Mouse (Mus musculus): ENCODE data around the gene Dlgap3.

Gene Dlgap3

GRCm38 (mm10) chr4:127168914-127169345 is at the start of gene Dlgap3:
TSS of gene Dlgap3 (plus strand) at chr4:127169204.
- DNase-seq: peak; percentile 71 to 83

GRCm38 (mm10) chr4:127123391-127123790 is 45.6 kb upstream of the Dlgap3 start, which contains the start of gene Tmem35b:
TSS of gene Tmem35b (plus strand) at chr4:127123691.
- no peak for DNase-seq

- DNase-seq: no peak
Observed at GRCm38 (mm10) chr4:127124331-127124730, 44.7 kb upstream of the Dlgap3 start.

- peak; percentile 70 to 78 for DNase-seq
Observed at GRCm38 (mm10) chr4:127125834-127126463, 43.1 kb upstream of the Dlgap3 start.

GRCm38 (mm10) chr4:127134687-127135086 is 34.3 kb upstream of the Dlgap3 start:
- no peak for DNase-seq

GRCm38 (mm10) chr4:127137591-127137990 is 31.4 kb upstream of the Dlgap3 start:
- no peak for DNase-seq

- DNase-seq: peak in 1 of 2 experiments; percentile 16
Observed at GRCm38 (mm10) chr4:127138486-127138885, 30.5 kb upstream of the Dlgap3 start.

GRCm38 (mm10) chr4:127150031-127150430 is 19.0 kb upstream of the Dlgap3 start:
- DNase-seq: no peak

GRCm38 (mm10) chr4:127153345-127153744 is 15.7 kb upstream of the Dlgap3 start:
- no peak for DNase-seq

GRCm38 (mm10) chr4:127155757-127156156 is 13.2 kb upstream of the Dlgap3 start:
- DNase-seq: no peak

- DNase-seq: no peak
Observed at GRCm38 (mm10) chr4:127157746-127158145, 11.3 kb upstream of the Dlgap3 start.

GRCm38 (mm10) chr4:127163926-127164325 is 5.1 kb upstream of the Dlgap3 start:
- DNase-seq: no peak

GRCm38 (mm10) chr4:127167096-127167495 is 1.9 kb upstream of the Dlgap3 start:
- DNase-seq: no peak

- DNase-seq: no peak
Observed at GRCm38 (mm10) chr4:127167731-127168130, 1.3 kb upstream of the Dlgap3 start.

- DNase-seq: peak; percentile 76 to 79
Observed at GRCm38 (mm10) chr4:127168211-127168913, 642 bp upstream of the Dlgap3 start.

GRCm38 (mm10) chr4:127169346-127170221 is 580 bp downstream of the Dlgap3 start:
- peak in 1 of 2 experiments; percentile 56 for DNase-seq

GRCm38 (mm10) chr4:127170866-127171265 is 1.9 kb downstream of the Dlgap3 start:
- peak; percentile 69 to 75 for DNase-seq

GRCm38 (mm10) chr4:127171341-127171905 is 2.4 kb downstream of the Dlgap3 start:
- DNase-seq: no peak

GRCm38 (mm10) chr4:127172119-127172518 is 3.1 kb downstream of the Dlgap3 start:
- no peak for DNase-seq

GRCm38 (mm10) chr4:127172614-127173013 is 3.6 kb downstream of the Dlgap3 start:
- no peak for DNase-seq

GRCm38 (mm10) chr4:127173461-127173860 is 4.5 kb downstream of the Dlgap3 start:
- DNase-seq: no peak

- DNase-seq: peak in 1 of 2 experiments; percentile 7
Observed at GRCm38 (mm10) chr4:127174075-127174899, 5.3 kb downstream of the Dlgap3 start.

Measured in cerebellum, postnatal 36 days (tissue).